Mouse (Mus musculus) MEL (cell line): Measurements from ENCODE around the gene Zfp652. TPM values are rescaled to one million over a fixed set of nuclear protein-coding genes. Genes with fewer than 3 reads are reported as not detected.

Experiments
- DNase-seq: peaks from one replicate; pipeline ENCODE4 v3.0.0; 2011; ENCODE audit warnings: low read depth, low spot score
- H3K27ac ChIP-seq: 2 replicates; pipeline ENCODE4 v1.5.1; 2012; ENCODE audit warnings: low read depth, mild to moderate bottlenecking, control low read depth, low read length, moderate library complexity; ENCODE audit not compliant: control insufficient read depth
- H3K27me3 ChIP-seq, 2 experiments: fragments of 150-350 bp in 1 of 2; sonication (generic) in 1 of 2; 2 replicates each; pipeline ENCODE4 v1.6.1; 2012; ENCODE audit warnings: low read length in 2 of 2, mild to moderate bottlenecking in 2 of 2, improper control_type of control experiment in 1 of 2, moderate library complexity in 1 of 2; ENCODE audit not compliant: insufficient read depth in 2 of 2, control insufficient read depth in 1 of 2
- H3K36me3 ChIP-seq, 2 experiments: 2 replicates each; pipeline ENCODE4 v1.6.1; 2012 to 2014; ENCODE audit warnings: low read length in 2 of 2, improper control_type of control experiment in 1 of 2, inconsistent platforms in 1 of 2, mild to moderate bottlenecking in 1 of 2; ENCODE audit not compliant: insufficient read depth in 2 of 2, control insufficient read depth in 1 of 2
- H3K4me1 ChIP-seq, 2 experiments: fragments of 150-350 bp in 1 of 2; sonication (generic) in 1 of 2; 2 replicates each; pipeline ENCODE4 v1.6.1; 2012; ENCODE audit warnings: low read length in 2 of 2, improper control_type of control experiment in 1 of 2, mild to moderate bottlenecking in 1 of 2; ENCODE audit not compliant: insufficient read depth in 2 of 2, control insufficient read depth in 1 of 2
- H3K4me3 ChIP-seq, 2 experiments: fragments of 150-350 bp in 1 of 2; sonication (generic) in 1 of 2; 2 replicates each; pipeline ENCODE4 v1.5.1; 2012; ENCODE audit warnings: low read depth in 2 of 2, low read length in 2 of 2, mild to moderate bottlenecking in 2 of 2, moderate library complexity in 2 of 2, control low read depth in 1 of 2, improper control_type of control experiment in 1 of 2; ENCODE audit not compliant: control insufficient read depth in 1 of 2, insufficient read depth in 1 of 2
- H3K79me2 ChIP-seq: 2 replicates; pipeline ENCODE4 v1.6.1; 2012; ENCODE audit warnings: mild to moderate bottlenecking, low read length, moderate library complexity; ENCODE audit not compliant: control insufficient read depth, poor library complexity, insufficient read depth
- H3K9ac ChIP-seq: 2 replicates; pipeline ENCODE4 v1.6.1; 2012; ENCODE audit warnings: low read depth, mild to moderate bottlenecking, control low read depth, low read length, moderate library complexity; ENCODE audit not compliant: control insufficient read depth, poor library complexity, severe bottlenecking
- H3K9me3 ChIP-seq: fragments of 150-350 bp; sonication (generic); replicated peaks from 2 replicates; pipeline ENCODE4 v1.6.1; 2012; ENCODE audit warnings: mild to moderate bottlenecking, low read length, improper control_type of control experiment, moderate library complexity; ENCODE audit not compliant: insufficient read depth
- CHD1 ChIP-seq: IDR thresholded peaks from 2 replicates; pipeline ENCODE4 v1.6.1; 2012; ENCODE audit warnings: low read depth, mild to moderate bottlenecking, inconsistent platforms, low read length, improper control_type of control experiment
- CHD2 ChIP-seq: IDR thresholded peaks from 2 replicates; pipeline ENCODE4 v1.6.1; 2011; ENCODE audit warnings: low read length, improper control_type of control experiment
- CTCF ChIP-seq, 3 experiments: IDR thresholded peaks in 2 of 3; conservative IDR thresholded peaks in 1 of 3; 2 replicates each; pipeline ENCODE4 v1.5.1; 2011 to 2012; ENCODE audit warnings: low read length in 3 of 3, low read depth in 2 of 3, mild to moderate bottlenecking in 2 of 3, improper control_type of control experiment in 1 of 3, inconsistent platforms in 1 of 3, mixed read lengths in 1 of 3, moderate library complexity in 1 of 3; ENCODE audit not compliant: control insufficient read depth in 1 of 3, insufficient read depth in 1 of 3, poor library complexity in 1 of 3, severe bottlenecking in 1 of 3
- E2F4 ChIP-seq: IDR thresholded peaks from 2 replicates; pipeline ENCODE4 v1.6.1; 2011; ENCODE audit warnings: low read depth, low read length, improper control_type of control experiment, borderline replicate concordance
- ELF1 ChIP-seq: IDR thresholded peaks from 2 replicates; pipeline ENCODE4 v1.6.1; 2014; ENCODE audit warnings: low read depth, mild to moderate bottlenecking, inconsistent platforms, low read length, improper control_type of control experiment, moderate library complexity
- EP300 ChIP-seq, 2 experiments: IDR thresholded peaks; 2 replicates each; pipeline ENCODE4 v1.6.1; 2011; ENCODE audit warnings: improper control_type of control experiment in 2 of 2, low read length in 2 of 2, low read depth in 1 of 2, mild to moderate bottlenecking in 1 of 2
- ETS1 ChIP-seq: IDR thresholded peaks from 2 replicates; pipeline ENCODE4 v1.6.1; 2012; ENCODE audit warnings: low read depth, mild to moderate bottlenecking, inconsistent platforms, low read length, improper control_type of control experiment, moderate library complexity
- GABPA ChIP-seq: IDR thresholded peaks from 2 replicates; pipeline ENCODE4 v1.6.1; 2012; ENCODE audit warnings: low read depth, mild to moderate bottlenecking, inconsistent platforms, low read length, improper control_type of control experiment, moderate library complexity
- GATA1 ChIP-seq: IDR thresholded peaks from 2 replicates; pipeline ENCODE4 v1.6.1; 2011; ENCODE audit warnings: low read depth, low read length, improper control_type of control experiment
- HCFC1 ChIP-seq: IDR thresholded peaks from 2 replicates; pipeline ENCODE4 v1.6.1; 2012; ENCODE audit warnings: low read depth, mild to moderate bottlenecking, inconsistent platforms, low read length, improper control_type of control experiment, moderate library complexity
- JUND ChIP-seq: IDR thresholded peaks from 2 replicates; pipeline ENCODE4 v1.6.1; 2011; ENCODE audit warnings: low read depth, mild to moderate bottlenecking, improper control_type of control experiment, low read length
- KAT2A ChIP-seq: conservative IDR thresholded peaks from 2 replicates; pipeline ENCODE4 v1.6.1; 2012; ENCODE audit warnings: low read depth, low read length, improper control_type of control experiment, inconsistent platforms
- MAFK ChIP-seq: IDR thresholded peaks from 2 replicates; pipeline ENCODE4 v1.6.1; 2011; ENCODE audit warnings: low read depth, mild to moderate bottlenecking, low read length, improper control_type of control experiment, borderline replicate concordance
- MAX ChIP-seq: IDR thresholded peaks from 2 replicates; pipeline ENCODE4 v1.6.1; 2011; ENCODE audit warnings: low read length, improper control_type of control experiment
- MAZ ChIP-seq: IDR thresholded peaks from 2 replicates; pipeline ENCODE4 v1.6.1; 2012; ENCODE audit warnings: low read depth, mild to moderate bottlenecking, inconsistent platforms, low read length, improper control_type of control experiment
- MEF2A ChIP-seq: IDR thresholded peaks from 2 replicates; pipeline ENCODE4 v1.6.1; 2014; ENCODE audit warnings: low read depth, mild to moderate bottlenecking, inconsistent platforms, low read length, improper control_type of control experiment; ENCODE audit not compliant: poor library complexity, insufficient replicate concordance, severe bottlenecking; ENCODE audit errors: extremely low read depth
- MXI1 ChIP-seq: IDR thresholded peaks from 2 replicates; pipeline ENCODE4 v1.6.1; 2011; ENCODE audit warnings: mild to moderate bottlenecking, low read depth, low read length, improper control_type of control experiment
- MYB ChIP-seq: IDR thresholded peaks from 2 replicates; pipeline ENCODE4 v1.6.1; 2011; ENCODE audit warnings: mild to moderate bottlenecking, low read depth, low read length, improper control_type of control experiment
- MYC ChIP-seq: IDR thresholded peaks from 2 replicates; pipeline ENCODE4 v1.6.1; 2011; ENCODE audit warnings: low read depth, mild to moderate bottlenecking, low read length, improper control_type of control experiment, moderate library complexity
- NRF1 ChIP-seq: IDR thresholded peaks from 2 replicates; pipeline ENCODE4 v1.6.1; 2014; ENCODE audit warnings: low read depth, mild to moderate bottlenecking, inconsistent platforms, low read length, improper control_type of control experiment, moderate library complexity; ENCODE audit not compliant: poor library complexity, insufficient read depth, severe bottlenecking
- POLR2A ChIP-seq, 2 experiments: IDR thresholded peaks; 2 replicates each; pipeline ENCODE4 v1.6.1; 2011 to 2012; ENCODE audit warnings: low read length in 2 of 2, mild to moderate bottlenecking in 2 of 2, control low read depth in 1 of 2, improper control_type of control experiment in 1 of 2, low read depth in 1 of 2, moderate library complexity in 1 of 2; ENCODE audit not compliant: control insufficient read depth in 1 of 2, insufficient read depth in 1 of 2, poor library complexity in 1 of 2
- RCOR1 ChIP-seq: IDR thresholded peaks from 2 replicates; pipeline ENCODE4 v1.6.1; 2012; ENCODE audit warnings: low read depth, mild to moderate bottlenecking, inconsistent platforms, low read length, improper control_type of control experiment
- SIN3A ChIP-seq: IDR thresholded peaks from 2 replicates; pipeline ENCODE4 v1.6.1; 2012; ENCODE audit warnings: low read length, improper control_type of control experiment, inconsistent platforms
- SMC3 ChIP-seq: IDR thresholded peaks from 2 replicates; pipeline ENCODE4 v1.6.1; 2011; ENCODE audit warnings: low read depth, low read length, improper control_type of control experiment
- TAL1 ChIP-seq: IDR thresholded peaks from 2 replicates; pipeline ENCODE4 v1.6.1; 2012; ENCODE audit warnings: mild to moderate bottlenecking, inconsistent platforms, low read length, moderate library complexity, mixed read lengths
- TBP ChIP-seq: IDR thresholded peaks from 2 replicates; pipeline ENCODE4 v1.8.0; 2011; ENCODE audit warnings: low read depth, low read length, improper control_type of control experiment
- TCF12 ChIP-seq: IDR thresholded peaks from 2 replicates; pipeline ENCODE4 v1.6.1; 2014; ENCODE audit warnings: low read depth, mild to moderate bottlenecking, inconsistent platforms, low read length, improper control_type of control experiment, moderate library complexity
- UBTF ChIP-seq: IDR thresholded peaks from 2 replicates; pipeline ENCODE4 v1.6.1; 2012; ENCODE audit warnings: low read depth, mild to moderate bottlenecking, inconsistent platforms, low read length, improper control_type of control experiment, moderate library complexity, borderline replicate concordance; ENCODE audit not compliant: insufficient read depth
- USF1 ChIP-seq: IDR thresholded peaks from 2 replicates; pipeline ENCODE4 v1.6.1; 2014; ENCODE audit warnings: low read depth, mild to moderate bottlenecking, inconsistent platforms, low read length, improper control_type of control experiment, moderate library complexity
- USF2 ChIP-seq, 2 experiments: IDR thresholded peaks; 2 replicates each; pipeline ENCODE4 v1.6.1; 2011 to 2012; ENCODE audit warnings: improper control_type of control experiment in 2 of 2, low read length in 2 of 2, borderline replicate concordance in 1 of 2, inconsistent platforms in 1 of 2, low read depth in 1 of 2, mild to moderate bottlenecking in 1 of 2; ENCODE audit not compliant: insufficient read depth in 1 of 2
- ZKSCAN1 ChIP-seq: IDR thresholded peaks from 2 replicates; pipeline ENCODE4 v1.6.1; 2012; ENCODE audit warnings: low read depth, mild to moderate bottlenecking, inconsistent platforms, low read length, improper control_type of control experiment, moderate library complexity
- ZMIZ1 ChIP-seq: IDR thresholded peaks from 2 replicates; pipeline ENCODE4 v1.6.1; 2012; ENCODE audit warnings: low read depth, mild to moderate bottlenecking, inconsistent platforms, low read length, improper control_type of control experiment, moderate library complexity
- ZNF384 ChIP-seq: IDR thresholded peaks from 2 replicates; pipeline ENCODE4 v1.6.1; 2012; ENCODE audit warnings: low read depth, mild to moderate bottlenecking, inconsistent platforms, low read length, improper control_type of control experiment
- polyA plus RNA-seq, 2 experiments: library from polyadenylated mRNA; stranded (reverse) in 1 of 2; unstranded in 1 of 2; fragments of >175 nt in 1 of 2; fragments of >200 nt in 1 of 2; gene quantifications; 2 replicates each; pipeline versions ENCODE4 v1.2.1 to v1.2.4; 2012; ENCODE audit warnings: low replicate concordance in 2 of 2, low read depth in 1 of 2; ENCODE audit not compliant: insufficient read length in 2 of 2, insufficient read depth in 1 of 2, missing spikeins in 1 of 2
- total RNA-seq: library from RNA; depleted of rRNA; stranded (reverse); fragments of 300-350 nt; gene quantifications from 2 replicates; pipeline ENCODE4 v1.2.3, GENCODE M21; 2012

The Zfp652 gene
- total and polyA plus RNA-seq, 3 experiments = 19.3 to 38.5 (median 31.8) TPM

DNA sequence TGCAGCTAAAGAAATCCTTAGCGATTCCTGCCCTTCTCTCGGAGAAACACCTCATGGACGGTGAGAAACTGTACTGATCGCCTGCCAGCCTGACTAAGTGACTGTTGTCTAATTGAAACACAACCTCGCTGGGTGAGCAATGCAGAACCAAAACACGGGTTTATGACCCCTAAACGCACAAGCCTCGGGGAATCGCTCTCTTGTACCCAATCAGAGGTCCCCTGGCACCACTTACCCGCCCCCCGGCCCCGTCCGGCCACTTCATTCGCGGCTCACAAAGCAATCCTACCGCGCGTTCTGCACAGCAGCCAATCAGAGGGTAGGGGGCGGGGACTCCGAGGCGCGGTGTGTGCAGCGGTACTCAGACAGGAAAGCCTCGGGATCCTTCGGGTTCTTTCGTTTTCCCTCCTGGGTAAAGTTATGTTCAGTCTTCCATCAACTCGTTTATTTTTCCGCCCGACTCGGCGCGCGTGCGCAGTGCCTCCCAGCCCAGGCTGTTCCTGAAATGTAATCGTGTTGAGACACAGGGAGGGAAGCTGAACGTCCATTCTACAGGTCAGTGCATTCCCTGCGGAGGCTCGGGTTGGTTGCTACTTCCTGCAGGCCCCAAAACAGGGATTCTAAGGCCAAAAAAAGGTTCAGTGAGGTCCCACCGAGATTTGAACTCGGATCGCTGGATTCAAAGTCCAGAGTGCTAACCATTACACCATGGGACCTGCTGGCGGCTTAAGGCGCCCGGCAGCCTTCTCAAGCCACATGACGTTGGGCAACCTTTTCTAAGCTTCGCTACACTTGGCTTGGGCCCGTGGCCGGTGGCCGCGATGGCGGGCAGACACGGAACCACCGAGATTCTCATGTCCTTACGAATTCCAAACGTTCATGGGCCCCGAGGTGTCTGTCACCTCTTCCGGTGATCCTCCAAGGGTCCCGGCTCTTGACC, 146.3 kb downstream of the Zfp652 start (continued):
- TF ChIP-seq ZKSCAN1 = no peak
- TF ChIP-seq CHD2 = peak; percentile 56; the same call in 1 of the 2 replicates
- peak; percentile 60 for TF ChIP-seq ZMIZ1
- TF ChIP-seq MAX = peak; percentile 88

DNA sequence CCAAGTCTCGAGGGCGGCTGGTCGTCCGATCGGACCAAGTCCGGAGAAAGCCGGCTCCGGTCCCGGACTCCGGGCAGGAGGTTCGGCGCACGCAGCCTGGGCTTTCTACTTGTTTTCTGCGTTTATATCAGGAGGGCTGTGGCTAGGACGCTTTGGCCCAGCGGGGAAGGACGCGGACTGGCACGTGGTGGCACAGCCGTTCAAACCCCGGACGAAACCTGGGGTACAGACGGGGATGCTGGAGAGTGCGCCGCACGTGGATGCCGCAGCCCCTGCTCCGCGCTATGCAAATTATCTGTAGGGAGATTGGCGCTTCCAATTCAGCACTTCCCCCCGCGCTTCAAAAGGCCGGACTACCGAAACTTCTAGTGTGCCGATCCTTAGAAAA, 147.0 kb downstream of the Zfp652 start:
- H3K9ac ChIP-seq = peak overlapping the region; percentile 79
- H3K4me1 ChIP-seq = peaks cover 8 to 19% of the 10 kb centered on the region in 2 experiments
- peak overlapping the region; percentile 86 for H3K27ac ChIP-seq
- no peaks in the 10 kb centered on the region for H3K27me3 ChIP-seq
- H3K36me3 ChIP-seq = peaks cover 2 to 30% of the 10 kb centered on the region in 2 experiments
- peak; percentile 92 for DNase-seq
- H3K4me3 ChIP-seq = peak overlapping the region; percentile 48 to 70
- H3K9me3 ChIP-seq = no peaks in the 10 kb centered on the region
- peaks cover 8% of the 10 kb centered on the region for H3K79me2 ChIP-seq
- TF ChIP-seq MYC = peak; percentile 99
- TF ChIP-seq CTCF (IDR thresholded peaks at IDR 0.05 in 2 of 3, conservative IDR thresholded peaks at IDR 0.05 in 1 of 3; ENCODE audit: control insufficient read depth in 1 of 3, insufficient read depth in 1 of 3, low read depth in 2 of 3, low read length in 3 of 3, poor library complexity in 1 of 3, severe bottlenecking in 1 of 3) = 0 out of 6 replicates have a peak, but pooled peaks of 1 of the 3 experiments have one; percentile 12
- TF ChIP-seq GATA1 = no peak
- TF ChIP-seq SMC3 = no peak
- peak; percentile 25; the same call in 1 of the 2 replicates for TF ChIP-seq HCFC1
- no peak for TF ChIP-seq UBTF
- TF ChIP-seq E2F4 = no peak; the same call in 1 of the 2 replicates
- TF ChIP-seq ETS1 = peak; percentile 51; the same call in 1 of the 2 replicates
- no peak for TF ChIP-seq MYB
- TF ChIP-seq ELF1 = no peak
- TF ChIP-seq GABPA = no peak
- TF ChIP-seq TCF12 = peak; percentile 57
- no peak for TF ChIP-seq TAL1
- no peak; the same call in 1 of the 2 replicates for TF ChIP-seq CHD1
- no peak for TF ChIP-seq USF2 (IDR thresholded peaks at IDR 0.05; ENCODE audit: borderline replicate concordance in 1 of 2, insufficient read depth in 1 of 2, low read depth in 1 of 2, low read length in 2 of 2)
- TF ChIP-seq EP300 (IDR thresholded peaks at IDR 0.05; ENCODE audit: low read depth in 1 of 2, low read length in 2 of 2) = peak in 1 of 2 experiments; percentile 5; a peak in 1 of 4 replicates
- TF ChIP-seq JUND = no peak
- TF ChIP-seq USF1 = peak; percentile 72
- TF ChIP-seq TBP = no peak
- TF ChIP-seq MAFK = no peak
- TF ChIP-seq KAT2A = no peak
- peak; percentile 99 for TF ChIP-seq MXI1
- no peak for TF ChIP-seq CHD2
- TF ChIP-seq MAX = peak; percentile 98
- no peak for TF ChIP-seq MAZ
- no peak for TF ChIP-seq NRF1
- TF ChIP-seq SIN3A = peak; percentile 22
- no peak for TF ChIP-seq ZNF384
- TF ChIP-seq MEF2A = no peak
- TF ChIP-seq POLR2A (IDR thresholded peaks at IDR 0.05; ENCODE audit: control insufficient read depth in 1 of 2, insufficient read depth in 1 of 2, low read depth in 1 of 2, low read length in 2 of 2, poor library complexity in 1 of 2) = peak; percentile 64 to 65; a peak in 3 of 4 replicates
- no peak for TF ChIP-seq RCOR1
